Mouse (Mus musculus) brain, embryonic 18.5 days (tissue): ENCODE data around the gene C2cd3.

Experiments
- DNase-seq: peaks from one replicate; pipeline ENCODE4 v3.0.0-alpha.2; 2012; ENCODE audit warnings: low read depth, low spot score

Gene C2cd3

GRCm38 (mm10) chr7:100402715-100403114, 30.7 kb downstream of the C2cd3 start:
- no peak for DNase-seq

GRCm38 (mm10) chr7:100407677-100408076, 35.6 kb downstream of the C2cd3 start:
- DNase-seq: no peak

GRCm38 (mm10) chr7:100408684-100409083, 36.7 kb downstream of the C2cd3 start:
- no peak for DNase-seq

- DNase-seq: no peak
Observed at GRCm38 (mm10) chr7:100425795-100426194, 53.8 kb downstream of the C2cd3 start.

GRCm38 (mm10) chr7:100429102-100429501, 57.1 kb downstream of the C2cd3 start:
- DNase-seq: no peak

- DNase-seq: no peak
Observed at GRCm38 (mm10) chr7:100429911-100430310, 57.9 kb downstream of the C2cd3 start.

GRCm38 (mm10) chr7:100431103-100431502, 59.1 kb downstream of the C2cd3 start:
- no peak for DNase-seq

GRCm38 (mm10) chr7:100433295-100433694, 61.3 kb downstream of the C2cd3 start:
- DNase-seq: no peak

- DNase-seq: no peak
Observed at GRCm38 (mm10) chr7:100443728-100444127, 71.7 kb downstream of the C2cd3 start.

GRCm38 (mm10) chr7:100446271-100446670, 74.2 kb downstream of the C2cd3 start:
- no peak for DNase-seq

GRCm38 (mm10) chr7:100448530-100448929, 76.5 kb downstream of the C2cd3 start:
- no peak for DNase-seq

GRCm38 (mm10) chr7:100448985-100449384, 77.0 kb downstream of the C2cd3 start:
- no peak for DNase-seq

GRCm38 (mm10) chr7:100458153-100458552, 86.1 kb downstream of the C2cd3 start:
- no peak for DNase-seq

- DNase-seq: no peak
Observed at GRCm38 (mm10) chr7:100459862-100460261, 87.8 kb downstream of the C2cd3 start.

- no peak for DNase-seq
Observed at GRCm38 (mm10) chr7:100461621-100462151, 89.7 kb downstream of the C2cd3 start.

- no peak for DNase-seq
Observed at GRCm38 (mm10) chr7:100463194-100463593, 91.2 kb downstream of the C2cd3 start.

- DNase-seq: no peak
Observed at GRCm38 (mm10) chr7:100463757-100464156, 91.7 kb downstream of the C2cd3 start.

- no peak for DNase-seq
Observed at GRCm38 (mm10) chr7:100464248-100464647, 92.2 kb downstream of the C2cd3 start.

GRCm38 (mm10) chr7:100465248-100465647, 93.2 kb downstream of the C2cd3 start:
- no peak for DNase-seq

GRCm38 (mm10) chr7:100465656-100466309, 93.8 kb downstream of the C2cd3 start:
- DNase-seq: no peak

- no peak for DNase-seq
Observed at GRCm38 (mm10) chr7:100466781-100467510, 94.9 kb downstream of the C2cd3 start.

- no peak for DNase-seq
Observed at GRCm38 (mm10) chr7:100468761-100469160, 96.7 kb downstream of the C2cd3 start.

- no peak for DNase-seq
Observed at GRCm38 (mm10) chr7:100469502-100469901, 97.5 kb downstream of the C2cd3 start.
